Mouse (Mus musculus) midbrain, embryonic 11.5 days (tissue): ENCODE data around the gene Lfng. TPM values are rescaled to one million over a fixed set of nuclear protein-coding genes. Genes with fewer than 3 reads are reported as not detected.

Experiments used
- ATAC-seq: fragments of 200-750 bp; cut with Nextera tagmentation; 2 replicates; pipeline ENCODE4 v1.8.0; 2017; ENCODE audit warnings: moderate TSS enrichment, moderate library complexity; ENCODE audit not compliant: low FRiP score
- DNase-seq: peaks from one replicate; pipeline ENCODE4 v3.0.0; 2015; ENCODE audit warnings: low spot score; ENCODE audit errors: missing footprints
- H3K27ac ChIP-seq: fragments of 300-500 bp; sonication (generic); 2 replicates; pipeline ENCODE4 v1.5.1; 2014; ENCODE audit warnings: low read depth, low read length
- H3K27me3 ChIP-seq: fragments of 300-500 bp; sonication (generic); 2 replicates; pipeline ENCODE4 v1.6.1; 2014; ENCODE audit warnings: mild to moderate bottlenecking, low read length, moderate library complexity, mixed read lengths; ENCODE audit not compliant: control insufficient read depth, insufficient read depth
- H3K36me3 ChIP-seq: fragments of 300-500 bp; sonication (generic); 2 replicates; pipeline ENCODE4 v1.6.1; 2014; ENCODE audit warnings: mild to moderate bottlenecking, low read length, moderate library complexity, mixed read lengths; ENCODE audit not compliant: control insufficient read depth, insufficient read depth
- H3K4me1 ChIP-seq: fragments of 300-500 bp; sonication (generic); 2 replicates; pipeline ENCODE4 v1.6.1; 2014; ENCODE audit warnings: low read length; ENCODE audit not compliant: control insufficient read depth, insufficient read depth
- H3K4me2 ChIP-seq: fragments of 300-500 bp; sonication (generic); 2 replicates; pipeline ENCODE4 v1.6.1; 2014; ENCODE audit warnings: mild to moderate bottlenecking, moderate library complexity
- H3K4me3 ChIP-seq: fragments of 300-500 bp; sonication (generic); 2 replicates; pipeline ENCODE4 v1.5.1; 2014; ENCODE audit warnings: low read depth, low read length
- H3K9ac ChIP-seq: fragments of 300-500 bp; sonication (generic); 2 replicates; pipeline ENCODE4 v1.6.1; 2014; ENCODE audit warnings: low read length
- H3K9me3 ChIP-seq: fragments of 300-500 bp; sonication (generic); 2 replicates; pipeline ENCODE4 v1.6.1; 2016; ENCODE audit warnings: low read length; ENCODE audit not compliant: control insufficient read depth
- WGBS: fragments of 180-500 bp; shearing (Covaris S2); extraction: QIAGEN DNeasy Blood & Tissue Kit; methylation state at CpG from one replicate; pipeline ENCODE4 v1.1.7; 2014; 5-methylcytosine and 5-hydroxymethylcytosine counted together
- polyA plus RNA-seq: library from polyadenylated mRNA; unstranded; fragments of >200 nt; fragmentation: Nextera tagmentation; extraction: Ambion mirVana; gene quantifications from 2 replicates; pipeline ENCODE4 v1.2.1, GENCODE M21; 2014

The Lfng gene
- polyA plus RNA-seq, 1 experiment from 2014 or later, result 40.5 TPM

DNA sequence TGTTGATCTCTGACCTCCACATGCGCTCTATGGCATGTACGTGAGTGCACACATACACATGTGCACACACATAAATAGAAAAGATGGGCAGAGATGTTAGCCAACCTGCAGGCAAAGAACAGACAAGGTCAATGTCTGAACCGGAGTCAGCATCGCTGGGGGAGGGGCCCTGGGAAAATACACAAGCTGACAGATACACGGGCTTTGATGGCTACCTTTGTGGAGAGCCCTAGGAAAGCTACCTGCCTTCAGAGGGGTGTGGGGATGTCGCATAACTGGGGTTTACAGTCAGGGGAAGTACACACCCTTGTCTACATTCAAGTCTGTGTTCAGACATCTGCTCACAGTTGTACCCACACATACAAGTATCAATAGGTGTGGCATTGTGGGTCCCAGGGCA, 31.4 kb downstream of the Lfng start:
- 96% methylated on average over 6 of the region's 6 CpGs for WGBS
- Histone ChIP-seq H3K36me3 (peaks cover 13% of the 10 kb centered on the region), H3K27ac (no peak overlapping the region), H3K9me3 (no peaks in the 10 kb centered on the region), H3K9ac (no peak overlapping the region), H3K4me1 (no peaks in the 10 kb centered on the region), H3K4me2 (no peak overlapping the region), H3K4me3 (no peak overlapping the region), H3K27me3 (no peaks in the 10 kb centered on the region)
- ATAC-seq, result no peak
- DNase-seq, result no peak

DNA sequence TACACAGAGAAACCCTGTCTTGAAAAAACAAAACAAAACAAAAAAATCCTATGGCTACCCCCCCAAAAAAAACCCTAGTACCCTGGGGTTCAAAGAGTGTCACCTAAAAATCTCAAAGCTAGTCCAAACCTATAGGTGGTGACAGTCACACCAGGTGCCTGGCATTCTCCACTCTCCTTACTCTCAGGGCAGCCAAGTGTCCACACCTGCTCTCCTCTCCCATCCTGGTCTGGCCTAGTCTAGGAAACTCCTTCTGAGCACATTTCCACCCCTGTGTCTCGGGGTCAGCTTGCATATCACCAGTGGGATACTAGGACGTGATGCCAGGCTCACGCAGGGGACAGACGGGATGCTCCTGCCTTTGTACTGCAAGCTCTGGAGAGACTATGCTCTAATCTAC, 32.2 kb downstream of the Lfng start:
- no peaks in the 10 kb centered on the region for H3K9me3 ChIP-seq
- no peak for ATAC-seq
- H3K27ac ChIP-seq, result no peak overlapping the region
- H3K27me3 ChIP-seq, result no peaks in the 10 kb centered on the region
- WGBS, result 97% methylated on average over 4 of the region's 4 CpGs
- DNase-seq, result no peak
- no peaks in the 10 kb centered on the region for H3K4me1 ChIP-seq
- no peak overlapping the region for H3K4me3 ChIP-seq
- peaks cover 13% of the 10 kb centered on the region for H3K36me3 ChIP-seq
- no peak overlapping the region for H3K9ac ChIP-seq
- H3K4me2 ChIP-seq, result no peak overlapping the region

DNA sequence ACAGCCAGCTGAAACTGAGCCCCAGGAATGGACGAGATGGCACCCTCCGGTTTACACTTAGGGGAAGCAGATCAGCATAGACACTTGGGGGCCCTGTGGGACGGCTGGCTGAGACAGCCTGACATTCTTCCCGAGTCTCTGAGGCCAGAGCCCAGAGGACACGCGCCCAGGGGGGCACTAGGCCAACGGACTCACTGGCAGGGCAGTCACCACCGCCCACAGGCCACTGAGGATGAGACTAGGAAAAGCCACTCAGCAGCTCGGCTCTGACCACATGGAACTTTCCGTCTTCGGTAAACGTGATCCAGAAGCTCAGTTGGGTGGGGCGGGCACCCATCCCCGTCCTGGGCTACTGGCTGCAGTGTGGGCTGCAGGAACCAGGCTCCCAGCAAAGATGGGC, 32.8 kb downstream of the Lfng start:
- Histone ChIP-seq H3K36me3 (peaks cover 13% of the 10 kb centered on the region), H3K27ac (no peak overlapping the region), H3K9me3 (no peaks in the 10 kb centered on the region), H3K4me2 (no peak overlapping the region), H3K27me3 (no peaks in the 10 kb centered on the region), H3K9ac (no peak overlapping the region), H3K4me1 (0 out of 2 replicates have a peak, but pooled peaks cover 2% of the 10 kb centered on the region), H3K4me3 (no peak overlapping the region)
- DNase-seq (no peak), ATAC-seq (no peak)
- whole genome bisulfite sequencing, result 90% methylated on average over 14 of the region's 14 CpGs

DNA sequence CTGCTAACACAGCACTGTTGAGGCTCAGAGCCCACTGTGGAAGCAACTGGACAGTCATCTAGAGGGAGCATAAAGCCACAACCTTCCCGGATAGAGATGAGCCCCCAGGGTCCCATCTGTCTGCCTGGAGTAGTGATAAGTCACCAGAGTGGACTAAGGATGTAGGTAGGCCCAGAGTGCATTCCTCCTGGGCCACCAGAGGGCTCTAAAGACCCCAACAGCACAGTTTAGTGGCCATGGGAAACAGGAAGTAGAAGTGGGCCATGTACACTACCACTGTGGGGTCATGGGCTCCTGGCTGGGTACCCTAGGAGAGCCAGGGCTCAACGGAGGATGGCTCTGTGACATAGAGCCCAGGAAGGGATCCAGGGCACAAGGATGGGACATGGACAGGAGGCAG, 33.7 kb downstream of the Lfng start:
- ATAC-seq (no peak), DNase-seq (no peak)
- Histone ChIP-seq H3K27me3 (no peaks in the 10 kb centered on the region), H3K4me2 (no peak overlapping the region), H3K9me3 (no peaks in the 10 kb centered on the region), H3K9ac (no peak overlapping the region), H3K4me3 (no peak overlapping the region), H3K4me1 (peaks cover 5% of the 10 kb centered on the region; the same call in 1 of the 2 replicates), H3K27ac (no peak overlapping the region), H3K36me3 (peaks cover 10% of the 10 kb centered on the region)
- 83% methylated on average over 2 of the region's 2 CpGs for WGBS

DNA sequence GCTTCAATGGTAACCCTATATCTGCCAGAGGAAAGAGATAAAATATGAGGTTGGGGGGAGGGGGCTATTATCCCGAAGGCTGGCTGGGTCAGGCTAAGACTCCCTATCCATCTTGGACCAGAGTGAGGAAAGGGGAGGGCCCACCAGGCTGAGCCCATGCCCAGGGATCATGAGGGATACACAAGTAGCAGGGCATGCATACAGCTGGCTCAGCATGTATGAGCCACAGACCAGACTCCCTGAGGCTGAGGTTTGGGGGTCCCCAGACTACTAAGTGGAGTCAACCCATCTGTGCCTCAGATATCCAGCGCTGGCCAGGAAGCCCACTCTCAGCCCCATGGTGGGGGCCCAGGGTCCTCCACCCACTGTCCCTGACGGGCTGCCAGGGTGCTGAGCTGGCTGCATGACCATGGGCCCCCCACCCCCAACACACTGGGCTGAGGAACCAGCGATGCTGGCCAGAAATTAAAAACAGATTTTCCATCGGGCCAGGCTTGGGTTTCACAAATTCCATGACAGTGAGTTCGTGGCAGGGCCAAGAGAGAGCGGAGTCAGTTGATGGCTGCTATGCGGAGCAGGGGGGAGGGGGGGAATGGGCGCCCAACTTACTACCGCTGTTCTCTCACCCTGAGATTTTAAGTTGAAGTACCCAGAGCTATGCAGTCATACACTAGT, 34.3 kb downstream of the Lfng start:
- Histone ChIP-seq H3K4me3 (no peak overlapping the region), H3K9me3 (no peaks in the 10 kb centered on the region), H3K27me3 (no peaks in the 10 kb centered on the region), H3K4me1 (peaks cover 8% of the 10 kb centered on the region), H3K4me2 (no peak overlapping the region), H3K9ac (no peak overlapping the region), H3K27ac (no peak overlapping the region), H3K36me3 (peaks cover 10% of the 10 kb centered on the region)
- DNase-seq (no peak), ATAC-seq (peak; percentile 26; the same call in 1 of the 2 replicates)
- 84% methylated on average over 10 of the region's 10 CpGs for WGBS

DNA sequence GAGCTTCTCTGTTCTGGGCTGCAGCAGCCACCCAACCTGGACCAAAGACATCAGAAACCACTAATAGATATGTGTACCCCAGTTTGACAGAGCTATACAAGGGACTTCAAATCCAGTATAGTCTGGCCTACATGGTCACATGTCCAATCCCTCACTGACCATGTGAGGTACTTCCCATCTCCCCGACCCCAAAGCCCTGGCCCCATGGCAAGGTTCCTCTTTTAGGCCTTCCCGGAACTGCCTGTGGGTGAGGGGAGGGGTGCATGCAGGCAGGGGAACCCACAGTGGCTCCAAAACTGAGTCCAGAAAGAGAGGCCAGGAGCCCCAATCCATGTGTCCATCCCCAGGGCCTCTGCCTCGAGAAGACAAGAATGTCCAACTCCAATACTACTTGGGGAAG, 35.0 kb downstream of the Lfng start:
- no peak overlapping the region for H3K4me3 ChIP-seq
- H3K27ac ChIP-seq, result no peak overlapping the region
- WGBS, result 68% methylated on average over 3 of the region's 3 CpGs
- H3K4me2 ChIP-seq, result no peak overlapping the region
- H3K27me3 ChIP-seq, result no peaks in the 10 kb centered on the region
- H3K9ac ChIP-seq, result no peak overlapping the region
- H3K9me3 ChIP-seq, result no peaks in the 10 kb centered on the region
- DNase-seq (no peak), ATAC-seq (no peak)
- H3K36me3 ChIP-seq, result peaks cover 8% of the 10 kb centered on the region
- peaks cover 15% of the 10 kb centered on the region for H3K4me1 ChIP-seq

DNA sequence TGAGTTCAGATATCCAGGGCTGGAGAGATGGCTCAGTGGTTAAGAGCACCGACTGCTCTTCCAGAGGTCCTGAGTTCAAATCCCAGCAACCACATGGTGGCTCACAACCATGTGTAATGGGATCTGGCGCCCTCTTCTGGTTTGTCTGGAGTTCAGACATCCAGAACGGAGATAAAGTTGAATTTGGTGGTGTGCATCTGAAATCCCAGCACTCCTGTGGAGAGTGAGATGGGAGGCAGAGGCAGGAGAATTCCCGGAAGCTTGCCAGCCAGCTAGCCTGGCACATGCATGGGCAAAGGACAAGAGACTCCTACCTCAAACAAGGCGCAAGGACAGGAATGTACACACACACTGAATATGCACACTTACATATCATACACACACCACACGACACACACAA, 37.1 kb downstream of the Lfng start:
- H3K27me3 ChIP-seq, result no peaks in the 10 kb centered on the region
- H3K36me3 ChIP-seq, result peaks cover 3% of the 10 kb centered on the region
- DNase-seq (no peak), ATAC-seq (no peak)
- no peaks in the 10 kb centered on the region for H3K9me3 ChIP-seq
- peaks cover 23% of the 10 kb centered on the region for H3K4me1 ChIP-seq
- H3K9ac ChIP-seq, result no peak overlapping the region
- WGBS, result 91% methylated on average over 6 of the region's 6 CpGs
- no peak overlapping the region for H3K4me2 ChIP-seq
- no peak overlapping the region for H3K27ac ChIP-seq
- H3K4me3 ChIP-seq, result no peak overlapping the region

DNA sequence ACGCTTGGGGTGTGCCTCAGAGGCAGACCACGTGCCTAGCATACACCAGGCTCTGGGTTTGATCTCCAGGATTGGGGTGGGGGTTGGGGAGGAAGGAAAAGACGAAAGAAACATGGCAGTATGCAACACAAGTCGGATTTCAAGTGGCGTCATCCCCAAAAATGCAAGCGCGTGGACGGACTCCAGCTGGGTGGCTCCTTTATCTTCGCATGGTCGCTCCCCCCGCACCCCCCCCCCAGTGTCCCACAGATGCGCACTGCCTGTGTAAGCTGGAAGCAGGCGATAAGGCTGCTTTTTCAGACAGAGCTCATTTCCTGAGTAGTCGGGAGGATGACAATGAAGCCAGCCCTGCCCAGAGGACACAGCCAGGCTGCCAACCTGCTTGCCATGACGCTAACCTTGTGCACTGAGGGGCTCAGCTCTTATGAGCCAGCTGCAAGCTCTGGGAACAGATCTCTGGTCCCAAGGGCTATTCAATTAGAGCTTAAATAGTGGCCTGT, 37.6 kb downstream of the Lfng start:
- WGBS, result 86% methylated on average over 15 of the region's 15 CpGs
- Histone ChIP-seq H3K9me3 (no peaks in the 10 kb centered on the region), H3K27ac (no peak overlapping the region), H3K36me3 (peaks cover 3% of the 10 kb centered on the region), H3K4me3 (no peak overlapping the region), H3K27me3 (no peaks in the 10 kb centered on the region), H3K4me1 (peaks cover 28% of the 10 kb centered on the region), H3K9ac (no peak overlapping the region), H3K4me2 (no peak overlapping the region)
- ATAC-seq (no peak), DNase-seq (no peak)

DNA sequence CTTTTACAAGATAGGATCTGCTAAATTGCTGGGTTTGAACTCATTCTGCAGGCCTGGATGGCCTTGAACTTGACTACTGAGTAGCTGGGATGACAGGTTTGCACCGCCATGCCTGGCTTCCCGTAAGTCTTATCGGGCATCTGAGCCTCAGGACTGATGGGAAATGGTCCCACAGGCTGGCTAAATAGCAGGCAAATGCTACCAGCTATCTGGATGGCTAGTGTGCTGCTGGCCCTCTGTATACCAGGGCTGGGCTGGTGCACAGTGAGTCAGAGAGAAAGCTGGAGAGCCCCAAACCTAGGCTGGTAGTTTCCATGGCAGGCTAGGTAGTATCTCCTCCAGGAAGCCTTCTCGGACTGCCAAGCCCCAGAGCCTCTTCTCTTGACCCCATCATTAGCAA, 38.3 kb downstream of the Lfng start:
- Histone ChIP-seq H3K36me3 (peaks cover 3% of the 10 kb centered on the region), H3K4me1 (peaks cover 29% of the 10 kb centered on the region), H3K27ac (no peak overlapping the region), H3K4me3 (no peak overlapping the region), H3K9ac (no peak overlapping the region), H3K9me3 (no peaks in the 10 kb centered on the region), H3K4me2 (peak overlapping the region; percentile 1; the same call in 1 of the 2 replicates), H3K27me3 (no peaks in the 10 kb centered on the region)
- ATAC-seq (no peak), DNase-seq (no peak)
- WGBS, result 95% methylated on average over 4 of the region's 4 CpGs
